Mouse (Mus musculus) adrenal gland (tissue): ENCODE measurements around the gene Mtmr12.

Experiments used
- intact Hi-C: fragments of 180-260 bp; cut with DNase I; formaldehyde crosslinking; loops from one replicate; pipeline ENCODE4 v1.15.1; 2025

The Mtmr12 gene

GRCm38 (mm10) chr15:12233021-12233420 lies 28.2 kb downstream of the Mtmr12 start:
- intact Hi-C loops: no loop called here

- intact Hi-C loops: no loop called here
Observed at GRCm38 (mm10) chr15:12235559-12235958, 30.7 kb downstream of the Mtmr12 start.

- intact Hi-C loops: no loop called here
Observed at GRCm38 (mm10) chr15:12235983-12236382, 31.2 kb downstream of the Mtmr12 start.

- intact Hi-C loops: no loop called here
Observed at GRCm38 (mm10) chr15:12236961-12237360, 32.1 kb downstream of the Mtmr12 start.

- intact Hi-C loops: no loop called here
Observed at GRCm38 (mm10) chr15:12237539-12237938, 32.7 kb downstream of the Mtmr12 start.

- intact Hi-C loops: no loop called here
Observed at GRCm38 (mm10) chr15:12238337-12238736, 33.5 kb downstream of the Mtmr12 start.

- intact Hi-C loops: no loop called here
Observed at GRCm38 (mm10) chr15:12240705-12241328, 36.0 kb downstream of the Mtmr12 start.

- intact Hi-C loops: no loop called here
Observed at GRCm38 (mm10) chr15:12243792-12244191, 39.0 kb downstream of the Mtmr12 start.

GRCm38 (mm10) chr15:12245580-12246359 lies 40.9 kb downstream of the Mtmr12 start:
- intact Hi-C loops: loop anchor here (5.0 kb wide), 1 partner anchor 48 kb away; no protein-coding TSS in a partner anchor

- intact Hi-C loops: loop anchor here (5.0 kb wide), 1 partner anchor 49 kb away; no protein-coding TSS in a partner anchor
Observed at GRCm38 (mm10) chr15:12246360-12247158, 41.7 kb downstream of the Mtmr12 start.

GRCm38 (mm10) chr15:12247159-12247603 lies 42.4 kb downstream of the Mtmr12 start:
- intact Hi-C loops: loop anchor here (5.0 kb wide), 1 partner anchor 50 kb away; no protein-coding TSS in a partner anchor

- intact Hi-C loops: loop anchor here (5.0 kb wide), 1 partner anchor 51 kb away; no protein-coding TSS in a partner anchor
Observed at GRCm38 (mm10) chr15:12248279-12248678, 43.5 kb downstream of the Mtmr12 start.

- intact Hi-C loops: loop anchor here (5.0 kb wide), 1 partner anchor 273 kb away; no protein-coding TSS in a partner anchor
Observed at GRCm38 (mm10) chr15:12250350-12250749, 45.5 kb downstream of the Mtmr12 start.

GRCm38 (mm10) chr15:12251416-12252140 lies 46.8 kb downstream of the Mtmr12 start:
- intact Hi-C loops: loop anchor here (5.0 kb wide), 1 partner anchor 274 kb away; no protein-coding TSS in a partner anchor

GRCm38 (mm10) chr15:12252141-12252489 lies 47.3 kb downstream of the Mtmr12 start:
- intact Hi-C loops: loop anchor here (5.0 kb wide), 1 partner anchor 275 kb away; no protein-coding TSS in a partner anchor

GRCm38 (mm10) chr15:12257730-12258494 lies 53.1 kb downstream of the Mtmr12 start:
- intact Hi-C loops: no loop called here

GRCm38 (mm10) chr15:12263056-12263455 lies 58.2 kb downstream of the Mtmr12 start:
- intact Hi-C loops: no loop called here

GRCm38 (mm10) chr15:12266460-12266859 lies 61.6 kb downstream of the Mtmr12 start:
- intact Hi-C loops: loop anchor here (2.0 to 5.0 kb wide), 3 partner anchors 70 to 294 kb away; no protein-coding TSS in a partner anchor

GRCm38 (mm10) chr15:12268021-12268420 lies 63.2 kb downstream of the Mtmr12 start:
- intact Hi-C loops: loop anchor here (5.0 kb wide), 2 partner anchors 94 to 296 kb away; no protein-coding TSS in a partner anchor

- intact Hi-C loops: no loop called here
Observed at GRCm38 (mm10) chr15:12271340-12271739, 66.5 kb downstream of the Mtmr12 start.
